Mouse (Mus musculus) heart, postnatal 0 days (tissue): ENCODE results near the gene Slc7a15.

Source experiments
- CTCF ChIP-seq: IDR thresholded peaks from 2 replicates; pipeline ENCODE4 v1.5.1; 2016; ENCODE audit warnings: antibody characterized with exemption, control low read depth, low read depth
- EP300 ChIP-seq: IDR thresholded peaks from 2 replicates; pipeline ENCODE4 v1.6.1; 2016; ENCODE audit warnings: antibody characterized with exemption, low read depth

DNA sequence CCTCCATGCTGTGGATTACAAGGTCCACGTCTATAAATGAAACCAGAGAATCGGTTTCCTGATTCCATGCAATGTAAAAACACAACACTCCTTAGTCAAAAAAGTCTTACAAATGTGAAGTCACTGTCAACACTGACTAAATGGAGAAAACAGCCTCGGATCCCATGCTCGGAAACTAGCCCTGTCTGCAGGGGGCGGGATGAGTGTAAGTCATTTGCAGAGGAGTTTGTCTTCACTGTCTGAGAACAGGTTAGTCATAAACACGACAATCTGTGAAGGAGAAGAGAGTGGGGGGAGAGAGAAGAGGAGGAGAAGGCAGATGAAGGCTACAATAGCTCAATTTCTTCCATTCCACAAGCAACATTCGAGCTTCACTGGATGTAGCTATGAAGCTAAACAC is 113.6 kb downstream of the Slc7a15 start:
- TF ChIP-seq CTCF = no peak
- TF ChIP-seq EP300 = no peak
